Comparison of ENCODE assay signal across 1 mouse cellular context in genomic region chr9:107908410-107909158, GRCm38 (mm10).
A peak's percentile ranks its signal among the peaks of the same experiment; 100 is the strongest.
TF ChIP-seq lines count a peak whose summit lies in the region.

No protein-coding gene starts in this region.

TF ChIP-seq in MEL, 35 proteins besides CTCF, POLR2A, EP300 and RAD21 (continued from another document):
- TF ChIP-seq BHLHE40 (IDR thresholded peaks at IDR 0.05; ENCODE audit: borderline replicate concordance, low read depth, low read length) (peak; percentile 69; the same call in 1 of the 2 replicates), TAL1 (IDR thresholded peaks at IDR 0.05; ENCODE audit: low read length) (peak; percentile 52), GATA1 (IDR thresholded peaks at IDR 0.05; ENCODE audit: low read depth, low read length) (peak; percentile 76), ZC3H11A (IDR thresholded peaks at IDR 0.05; ENCODE audit: low read depth, low read length) (no peak), NRF1 (IDR thresholded peaks at IDR 0.05; ENCODE audit: insufficient read depth, low read depth, low read length, poor library complexity, severe bottlenecking) (no peak), NELFE (IDR thresholded peaks at IDR 0.05; ENCODE audit: low read depth, low read length) (no peak; the same call in 1 of the 2 replicates), JUND (IDR thresholded peaks at IDR 0.05; ENCODE audit: low read depth, low read length) (no peak), KAT2A (conservative IDR thresholded peaks at IDR 0.05; ENCODE audit: low read depth, low read length) (peak; percentile 47), UBTF (IDR thresholded peaks at IDR 0.05; ENCODE audit: borderline replicate concordance, insufficient read depth, low read depth, low read length) (no peak), POLR2AphosphoS2 (IDR thresholded peaks at IDR 0.05; ENCODE audit: low read length) (peak; percentile 74; the same call in 1 of the 2 replicates), MAX (IDR thresholded peaks at IDR 0.05; ENCODE audit: low read length) (peak; percentile 88), USF1 (IDR thresholded peaks at IDR 0.05; ENCODE audit: low read depth, low read length) (0 out of 2 replicates have a peak, but pooled peaks have one; percentile 19), MXI1 (IDR thresholded peaks at IDR 0.05; ENCODE audit: low read depth, low read length) (no peak; the same call in none of the 2 replicates), GABPA (IDR thresholded peaks at IDR 0.05; ENCODE audit: low read depth, low read length) (no peak), MAZ (IDR thresholded peaks at IDR 0.05; ENCODE audit: low read depth, low read length) (peak; percentile 78), ETS1 (IDR thresholded peaks at IDR 0.05; ENCODE audit: low read depth, low read length) (peak; percentile 91), SMC3 (IDR thresholded peaks at IDR 0.05; ENCODE audit: low read depth, low read length) (peak; percentile 3; the same call in 1 of the 2 replicates), CHD2 (IDR thresholded peaks at IDR 0.05; ENCODE audit: low read length) (peak; percentile 31; the same call in 1 of the 2 replicates), MYC (IDR thresholded peaks at IDR 0.05; ENCODE audit: low read depth, low read length) (0 out of 2 replicates have a peak, but pooled peaks have one; percentile 33), HCFC1 (IDR thresholded peaks at IDR 0.05; ENCODE audit: low read depth, low read length) (0 out of 2 replicates have a peak, but pooled peaks have one; percentile 42), MYB (IDR thresholded peaks at IDR 0.05; ENCODE audit: low read depth, low read length) (0 out of 2 replicates have a peak, but pooled peaks have one; percentile 10), POLR2AphosphoS5 (IDR thresholded peaks at IDR 0.05; ENCODE audit: borderline replicate concordance, low read depth, low read length) (no peak), TCF12 (IDR thresholded peaks at IDR 0.05; ENCODE audit: low read depth, low read length) (peak; percentile 66), CHD1 (IDR thresholded peaks at IDR 0.05; ENCODE audit: low read depth, low read length) (0 out of 2 replicates have a peak, but pooled peaks have one; percentile 53), USF2 (IDR thresholded peaks at IDR 0.05; ENCODE audit: borderline replicate concordance in 1 of 2, insufficient read depth in 1 of 2, low read depth in 1 of 2, low read length in 2 of 2) (no peak), RCOR1 (IDR thresholded peaks at IDR 0.05; ENCODE audit: low read depth, low read length) (peak; percentile 83)
